Mouse (Mus musculus) lung, postnatal 0 days (tissue): Measurements from ENCODE around the gene Lix1l.

Experiments
- CTCF ChIP-seq: IDR thresholded peaks from 2 replicates; pipeline ENCODE4 v1.5.1; 2016; ENCODE audit warnings: antibody characterized with exemption, mild to moderate bottlenecking
- EP300 ChIP-seq: IDR thresholded peaks from 2 replicates; pipeline ENCODE4 v1.6.1; 2016; ENCODE audit warnings: antibody characterized with exemption, mild to moderate bottlenecking, control low read depth

DNA sequence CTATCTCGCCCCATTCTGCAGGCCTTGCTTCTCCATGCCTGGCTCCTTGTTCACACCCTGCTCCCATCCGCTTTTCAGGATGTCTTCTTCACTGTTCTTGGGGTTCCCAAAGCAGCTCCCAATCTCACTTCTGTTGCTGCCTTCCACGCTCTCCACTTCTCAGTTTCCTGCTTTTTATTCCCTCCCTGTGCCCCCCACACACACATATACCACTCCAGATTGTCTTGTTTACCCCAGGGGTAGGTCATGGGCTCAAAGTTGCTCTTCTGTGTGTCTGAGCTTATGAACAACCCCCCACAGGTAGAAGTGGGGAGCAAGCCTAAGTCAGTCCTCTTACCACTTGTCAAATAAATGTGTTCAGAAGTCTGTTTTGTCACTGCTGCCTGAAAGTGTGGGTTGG lies 1.5 kb upstream of the Lix1l start:
- TF ChIP-seq CTCF, result no peak
- no peak for TF ChIP-seq EP300
